Mouse (Mus musculus) liver, embryonic 14.5 days (tissue): Measurements from ENCODE around the gene Acvr1. TPM values are rescaled to one million over a fixed set of nuclear protein-coding genes. Genes with fewer than 3 reads are reported as not detected.

ENCODE experiments used
- ATAC-seq: fragments of 200-750 bp; cut with Nextera tagmentation; 2 replicates; pipeline ENCODE4 v1.8.0; 2017; ENCODE audit warnings: moderate number of reproducible peaks, mild to moderate bottlenecking, moderate library complexity; ENCODE audit not compliant: insufficient read depth
- DNase-seq, 3 experiments: peaks; one replicate each; pipeline ENCODE4 v3.0.0-alpha.2; 2012 to 2013; ENCODE audit warnings: low read depth in 3 of 3, low spot score in 3 of 3
- H3K27ac ChIP-seq: fragments of 300-500 bp; sonication (generic); 2 replicates; pipeline ENCODE4 v1.5.1; 2014; ENCODE audit warnings: moderate library complexity, mild to moderate bottlenecking, control low read depth, inconsistent platforms
- H3K27me3 ChIP-seq: fragments of 300-500 bp; sonication (generic); 2 replicates; pipeline ENCODE4 v1.6.1; 2014; ENCODE audit warnings: mild to moderate bottlenecking, low read length, moderate library complexity; ENCODE audit not compliant: control insufficient read depth, insufficient read depth
- H3K36me3 ChIP-seq: fragments of 300-500 bp; sonication (generic); replicated peaks from 2 replicates; pipeline ENCODE4 v1.6.1; 2014; ENCODE audit warnings: low read depth; ENCODE audit not compliant: control insufficient read depth, insufficient read depth
- H3K4me1 ChIP-seq, 2 experiments: fragments of 200-500 bp in 1 of 2; fragments of 300-500 bp in 1 of 2; sonication (generic) in 1 of 2; replicated peaks; 2 replicates each; pipeline ENCODE4 v1.6.1; 2012 to 2014; ENCODE audit warnings: antibody characterized with exemption in 1 of 2, inconsistent platforms in 1 of 2, low read length in 1 of 2; ENCODE audit not compliant: control insufficient read depth in 2 of 2, insufficient read depth in 2 of 2
- H3K4me2 ChIP-seq: fragments of 300-500 bp; sonication (generic); 2 replicates; pipeline ENCODE4 v1.6.1; 2014; ENCODE audit warnings: low read depth, mild to moderate bottlenecking, control low read depth, moderate library complexity
- H3K4me3 ChIP-seq, 2 experiments: fragments of 200-500 bp in 1 of 2; fragments of 300-500 bp in 1 of 2; sonication (generic) in 1 of 2; 2 replicates each; pipeline ENCODE4 v1.5.1; 2012 to 2014; ENCODE audit warnings: low read depth in 2 of 2, low read length in 2 of 2, mild to moderate bottlenecking in 2 of 2, control low read depth in 1 of 2, inconsistent platforms in 1 of 2, moderate library complexity in 1 of 2; ENCODE audit not compliant: insufficient read depth in 1 of 2
- H3K9ac ChIP-seq: fragments of 300-500 bp; sonication (generic); replicated peaks from 2 replicates; pipeline ENCODE4 v1.6.1; 2014; ENCODE audit warnings: mild to moderate bottlenecking, control low read depth, moderate library complexity
- H3K9me3 ChIP-seq: fragments of 300-500 bp; sonication (generic); 2 replicates; pipeline ENCODE4 v1.6.1; 2016; ENCODE audit warnings: low read length, mixed read lengths; ENCODE audit not compliant: control insufficient read depth
- CTCF ChIP-seq: IDR thresholded peaks from 2 replicates; pipeline ENCODE4 v1.5.1; 2016; ENCODE audit warnings: antibody characterized with exemption, low read depth, control low read depth
- EP300 ChIP-seq: IDR thresholded peaks from 2 replicates; pipeline ENCODE4 v1.6.1; 2016; ENCODE audit warnings: antibody characterized with exemption, low read depth
- WGBS: fragments of 180-500 bp; shearing (Covaris S2); extraction: QIAGEN DNeasy Blood & Tissue Kit; methylation state at CpG from one replicate; pipeline ENCODE4 v1.1.7; 2014; ENCODE audit not compliant: insufficient replicate concordance; 5-methylcytosine and 5-hydroxymethylcytosine counted together
- polyA plus RNA-seq, 2 experiments: library from polyadenylated mRNA; depleted of rRNA in 1 of 2; stranded (reverse) in 1 of 2; unstranded in 1 of 2; fragments of >200 nt; fragmentation: Nextera tagmentation in 1 of 2; extraction: Ambion mirVana in 1 of 2; gene quantifications; 2 replicates each; pipeline versions ENCODE4 v1.2.1 to v1.2.3; 2012 to 2014

Acvr1 gene
- polyA plus RNA-seq, 2 experiments, result 2.0 to 3.3 TPM

DNA sequence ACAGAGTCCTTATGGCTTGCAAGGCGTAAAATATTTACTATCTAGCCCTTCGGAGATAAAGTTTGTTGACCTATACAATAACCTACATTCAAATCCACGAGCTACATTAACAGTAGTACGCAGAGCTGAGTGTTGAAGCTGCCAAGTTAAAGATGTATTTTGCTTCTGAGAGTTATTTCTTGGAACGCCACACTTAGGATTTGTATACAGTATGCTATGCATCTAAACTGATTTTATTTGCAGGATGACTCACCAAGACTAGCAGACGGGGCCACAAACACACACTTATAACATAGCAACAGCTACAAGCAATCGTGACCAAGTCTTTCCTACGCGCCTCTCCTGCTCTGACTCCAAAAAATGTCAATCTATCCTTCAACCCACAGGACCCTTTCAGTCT lies 46.2 kb downstream of the Acvr1 start:
- DNase-seq (no peak), ATAC-seq (no peak)
- Histone ChIP-seq H3K9ac (no peak overlapping the region), H3K27ac (no peak overlapping the region), H3K27me3 (no peaks in the 10 kb centered on the region), H3K4me2 (no peak overlapping the region), H3K4me1 (no peaks in the 10 kb centered on the region), H3K4me3 (no peak overlapping the region), H3K36me3 (no peaks in the 10 kb centered on the region), H3K9me3 (no peaks in the 10 kb centered on the region)
- no peak for TF ChIP-seq EP300
- no peak for TF ChIP-seq CTCF
- WGBS, result 74% methylated on average over 9 of the region's 9 CpGs

GRCm38 (mm10) chr2:58518517-58518916 lies 48.4 kb downstream of the Acvr1 start:
- no peaks in the 10 kb centered on the region for H3K9me3 ChIP-seq
- H3K4me2 ChIP-seq, result no peak overlapping the region
- H3K36me3 ChIP-seq, result no peaks in the 10 kb centered on the region
- DNase-seq (no peak), ATAC-seq (no peak)
- WGBS, result 59% methylated on average over 1 of the region's 1 CpGs
- TF ChIP-seq EP300 (no peak), CTCF (no peak)
- H3K27me3 ChIP-seq, result no peaks in the 10 kb centered on the region
- H3K4me1 ChIP-seq, result peaks cover 0 to under 1% of the 10 kb centered on the region in 2 experiments; a peak in 1 of 4 replicates
- no peak overlapping the region for H3K9ac ChIP-seq
- no peak overlapping the region for H3K4me3 ChIP-seq
- H3K27ac ChIP-seq, result no peak overlapping the region

- TF ChIP-seq CTCF (no peak), EP300 (no peak)
- no peak overlapping the region for H3K4me3 ChIP-seq
- H3K4me2 ChIP-seq, result no peak overlapping the region
- H3K4me1 ChIP-seq, result peaks cover 0 to 7% of the 10 kb centered on the region in 2 experiments; a peak in 1 of 4 replicates
- H3K27me3 ChIP-seq, result no peaks in the 10 kb centered on the region
- H3K9me3 ChIP-seq, result no peaks in the 10 kb centered on the region
- H3K36me3 ChIP-seq, result no peaks in the 10 kb centered on the region
- H3K27ac ChIP-seq, result no peak overlapping the region
- ATAC-seq (no peak), DNase-seq (no peak)
- 57% methylated on average over 6 of the region's 6 CpGs for WGBS
- no peak overlapping the region for H3K9ac ChIP-seq
Observed at GRCm38 (mm10) chr2:58516920-58517319, 50.0 kb downstream of the Acvr1 start.

- ATAC-seq (no peak), DNase-seq (no peak)
- Histone ChIP-seq H3K4me1 (peaks cover 0 to 7% of the 10 kb centered on the region in 2 experiments; a peak in 1 of 4 replicates), H3K4me2 (no peak overlapping the region), H3K9me3 (no peaks in the 10 kb centered on the region), H3K4me3 (no peak overlapping the region), H3K36me3 (no peaks in the 10 kb centered on the region), H3K27ac (no peak overlapping the region), H3K9ac (no peak overlapping the region), H3K27me3 (no peaks in the 10 kb centered on the region)
- TF ChIP-seq CTCF (no peak), EP300 (no peak)
- 30% methylated on average over 15 of the region's 15 CpGs for WGBS
Observed at GRCm38 (mm10) chr2:58516000-58516399, 51.0 kb downstream of the Acvr1 start.

DNA sequence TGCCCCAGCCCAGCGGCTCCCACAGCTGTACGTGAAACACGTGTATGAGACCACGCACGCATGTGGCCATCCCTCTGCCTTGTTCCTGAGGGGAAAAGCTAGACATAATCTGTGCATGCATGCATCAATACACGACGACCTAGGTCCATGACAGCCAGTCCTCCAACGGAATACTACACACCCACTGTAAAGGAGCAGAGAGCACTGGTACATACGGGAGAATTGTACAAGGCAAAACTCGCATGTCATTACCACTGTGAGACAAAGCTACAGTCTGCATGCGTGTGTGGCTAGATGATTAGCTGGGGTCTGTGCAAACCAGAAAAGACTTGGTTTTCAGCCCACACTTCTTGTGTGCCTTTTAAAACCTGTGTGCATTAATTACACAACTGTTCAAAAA lies 52.5 kb downstream of the Acvr1 start:
- no peak overlapping the region for H3K27ac ChIP-seq
- no peak for ATAC-seq
- H3K36me3 ChIP-seq, result no peaks in the 10 kb centered on the region
- H3K9me3 ChIP-seq, result no peaks in the 10 kb centered on the region
- H3K4me1 ChIP-seq, result peaks cover 0 to 8% of the 10 kb centered on the region in 2 experiments; a peak in 1 of 4 replicates
- no peak overlapping the region for H3K9ac ChIP-seq
- TF ChIP-seq EP300 (no peak), CTCF (no peak)
- no peak overlapping the region for H3K4me3 ChIP-seq
- DNase-seq, result no peak
- no peaks in the 10 kb centered on the region for H3K27me3 ChIP-seq
- H3K4me2 ChIP-seq, result no peak overlapping the region
- 79% methylated on average over 11 of the region's 11 CpGs for WGBS
